Mouse (Mus musculus): ENCODE data around the gene Gsta3.
A peak's percentile ranks its signal among the peaks of the same experiment; 100 is the strongest.
"Not testable (repeated sequence)": the region's sequence is repeated elsewhere in the genome, so short reads cannot be mapped to it uniquely, and the experiment has no call there.

Gene Gsta3

DNA sequence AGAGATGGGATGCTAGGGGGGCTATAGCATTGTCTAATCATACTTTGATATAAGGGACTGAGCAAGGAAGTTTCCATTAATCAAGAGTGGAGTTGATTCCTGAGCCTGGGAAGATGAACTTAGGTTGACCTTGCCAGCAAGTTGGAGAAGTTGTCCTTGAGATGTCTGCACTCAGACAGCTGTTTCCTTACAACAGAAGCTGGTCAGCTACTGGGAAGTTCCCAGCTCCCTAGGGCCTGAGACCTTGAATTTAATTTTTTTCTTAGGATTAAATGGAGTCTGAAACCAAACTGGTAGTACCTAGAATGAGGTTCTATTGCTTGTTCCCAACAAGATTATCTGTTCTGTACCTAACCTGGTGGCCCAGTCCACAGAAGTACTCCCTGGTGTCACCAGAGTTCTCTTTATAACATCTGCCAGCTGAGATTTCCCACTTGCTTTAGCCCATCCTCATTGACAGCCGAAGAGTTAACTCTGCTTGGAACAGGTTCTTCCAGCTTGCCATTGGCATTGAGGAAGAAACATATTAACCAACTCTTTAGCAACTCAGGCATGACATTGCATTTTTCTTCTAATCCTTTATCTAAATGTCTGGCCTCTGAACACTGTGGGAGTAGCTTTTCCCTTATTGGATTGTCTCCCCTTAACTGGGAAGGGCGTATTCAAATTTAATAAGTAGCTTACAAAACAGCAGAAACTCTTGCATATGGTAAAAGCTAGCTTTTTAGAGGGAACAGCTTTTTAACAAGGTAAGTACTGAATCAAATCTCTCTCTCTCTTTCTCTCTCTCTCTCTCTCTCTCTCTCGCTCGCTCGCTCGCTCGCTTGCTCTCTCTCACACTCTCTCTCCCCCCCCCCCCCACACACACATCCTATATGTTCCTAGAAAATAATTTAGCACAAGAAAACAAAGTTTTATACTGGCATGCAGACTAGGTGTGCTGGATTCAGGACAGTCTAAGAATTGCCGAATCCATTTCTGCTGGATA, at the start of gene Gsta3:
Gsta3 (plus strand) TSS at position 679 of the 988 bp plus-strand sequence.
- no peak for DNase-seq (ENCODE audit: low spot score)

DNA sequence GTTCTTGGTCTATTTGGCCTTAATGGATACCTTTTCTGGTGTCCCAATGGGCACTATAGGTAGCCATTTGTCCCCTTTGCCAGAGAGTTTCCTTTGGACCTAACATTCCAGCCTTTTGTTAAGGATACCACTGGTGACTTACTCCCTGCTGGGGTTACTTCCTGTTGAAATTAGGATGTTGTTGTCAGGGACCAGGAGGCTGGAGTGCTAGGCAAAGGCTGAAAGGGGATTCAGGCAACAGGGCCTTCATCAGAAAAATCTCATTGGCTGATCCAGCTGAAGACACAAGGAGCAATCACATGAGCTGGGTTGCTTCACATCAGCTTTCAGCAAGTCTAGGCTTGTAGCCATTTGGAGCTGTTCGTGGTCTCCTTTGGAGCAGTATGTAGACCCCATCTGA, 34.1 kb upstream of the Gsta3 start:
- DNase-seq (ENCODE audit: low spot score): no peak

DNA sequence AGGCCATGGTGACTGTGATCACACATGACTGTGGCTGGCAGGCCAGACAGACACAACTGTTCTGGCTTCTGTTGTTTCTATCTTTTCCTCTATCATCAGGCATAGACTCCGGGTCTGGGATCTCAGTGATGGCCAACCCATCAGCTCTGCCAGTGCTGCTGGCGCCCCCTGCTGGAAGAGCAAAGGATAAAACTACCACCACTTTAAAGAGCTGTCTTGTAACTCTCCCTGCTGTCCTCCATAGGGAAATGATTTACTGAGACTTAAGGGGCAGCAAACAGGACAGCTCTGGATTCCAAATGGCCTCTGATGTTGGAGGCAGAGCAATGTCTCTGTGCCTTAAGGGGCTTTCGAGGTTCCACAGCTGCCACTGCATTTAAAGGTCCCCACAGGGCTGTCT, 26.9 kb upstream of the Gsta3 start:
- not testable (repeated sequence) for DNase-seq (ENCODE audit: low spot score)

DNA sequence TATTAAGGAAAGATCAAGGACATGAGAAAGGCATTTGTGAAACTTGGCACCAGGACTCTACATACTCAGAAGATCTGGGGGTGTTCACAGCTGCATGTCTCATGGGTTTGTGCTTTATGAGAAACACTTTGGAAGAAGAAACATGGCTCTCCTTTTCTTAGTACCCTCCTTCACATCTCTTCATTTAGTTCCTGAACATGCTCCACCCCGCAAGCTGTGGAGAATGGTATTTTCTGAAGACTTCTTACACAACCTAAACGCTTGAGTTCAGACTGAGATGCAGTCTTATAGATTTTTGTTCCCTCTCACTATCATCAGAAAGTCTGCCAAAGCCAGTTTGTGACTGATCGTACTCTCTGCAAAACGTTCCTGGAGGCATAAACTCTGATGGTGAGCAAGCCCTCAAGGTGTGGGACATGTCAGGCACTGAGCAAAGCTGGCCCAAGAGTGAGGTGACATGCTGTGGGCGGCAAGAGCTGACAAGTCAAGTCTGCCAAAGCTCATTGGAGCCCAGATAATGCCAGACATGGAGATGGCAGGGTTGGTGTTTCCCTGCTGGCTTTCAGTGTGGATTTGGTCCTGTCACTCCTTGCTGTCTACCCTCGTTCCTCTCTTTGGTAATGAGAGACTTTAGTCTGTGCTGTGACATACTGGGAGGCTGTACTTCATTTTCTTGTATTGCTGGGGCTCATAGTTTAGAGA, 26.2 kb upstream of the Gsta3 start:
- not testable (repeated sequence) for DNase-seq (ENCODE audit: low spot score)

DNA sequence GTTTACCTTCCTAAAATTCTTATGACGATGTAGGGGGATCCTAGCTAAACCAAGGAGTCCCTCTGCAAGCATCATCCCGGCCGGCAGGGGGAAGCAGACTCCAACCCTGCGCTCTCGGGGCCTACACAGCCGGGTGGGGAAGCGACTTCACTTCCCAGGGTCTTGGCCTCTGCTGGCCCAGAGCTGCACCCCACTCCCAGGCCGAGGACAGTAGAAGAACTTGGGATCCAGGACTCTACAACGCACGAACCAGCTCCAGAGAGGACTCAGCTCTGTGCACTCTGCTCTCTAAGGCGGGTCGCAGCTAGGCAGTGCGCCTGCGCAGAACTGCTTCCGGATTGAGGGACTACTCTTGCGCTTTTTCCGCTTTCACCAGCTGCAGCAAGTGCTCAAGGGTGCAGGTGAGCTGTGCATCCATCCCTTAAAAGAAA, 21.9 kb upstream of the Gsta3 start, which contains the start of gene Tmem14a:
Tmem14a (plus strand) TSS at position 87 of the 431 bp plus-strand sequence.
- peak; percentile 80 for DNase-seq (ENCODE audit: low spot score)

DNA sequence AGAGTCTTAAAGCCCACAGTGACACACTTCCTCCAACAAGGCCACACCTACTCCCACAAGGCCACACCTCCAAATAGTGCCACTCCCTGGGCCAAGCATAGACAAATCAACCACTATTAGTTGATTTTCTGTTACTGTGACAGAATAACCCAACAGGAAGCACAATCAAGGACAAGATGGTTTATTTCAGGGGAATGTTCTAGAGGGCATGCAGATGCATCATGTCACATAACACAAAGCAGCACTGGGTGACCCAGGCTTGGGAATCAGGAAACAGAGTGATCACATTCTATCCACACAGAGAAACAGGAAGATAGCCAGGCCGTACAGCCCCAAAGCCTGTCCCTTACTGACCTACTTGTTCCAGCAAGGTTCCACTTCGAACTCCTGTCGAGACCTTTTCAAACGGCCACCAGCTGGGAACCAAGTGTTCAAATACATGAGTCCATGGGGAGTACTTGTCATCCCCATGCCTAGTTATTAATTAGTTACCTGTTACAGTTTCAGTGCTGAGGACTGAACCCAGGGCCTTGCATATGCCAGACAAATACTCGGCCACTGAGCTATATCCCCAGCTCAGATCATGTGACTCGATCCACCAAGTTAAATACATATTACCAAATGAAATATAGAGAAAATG, 12.5 kb upstream of the Gsta3 start:
- DNase-seq (ENCODE audit: low spot score): no peak

DNA sequence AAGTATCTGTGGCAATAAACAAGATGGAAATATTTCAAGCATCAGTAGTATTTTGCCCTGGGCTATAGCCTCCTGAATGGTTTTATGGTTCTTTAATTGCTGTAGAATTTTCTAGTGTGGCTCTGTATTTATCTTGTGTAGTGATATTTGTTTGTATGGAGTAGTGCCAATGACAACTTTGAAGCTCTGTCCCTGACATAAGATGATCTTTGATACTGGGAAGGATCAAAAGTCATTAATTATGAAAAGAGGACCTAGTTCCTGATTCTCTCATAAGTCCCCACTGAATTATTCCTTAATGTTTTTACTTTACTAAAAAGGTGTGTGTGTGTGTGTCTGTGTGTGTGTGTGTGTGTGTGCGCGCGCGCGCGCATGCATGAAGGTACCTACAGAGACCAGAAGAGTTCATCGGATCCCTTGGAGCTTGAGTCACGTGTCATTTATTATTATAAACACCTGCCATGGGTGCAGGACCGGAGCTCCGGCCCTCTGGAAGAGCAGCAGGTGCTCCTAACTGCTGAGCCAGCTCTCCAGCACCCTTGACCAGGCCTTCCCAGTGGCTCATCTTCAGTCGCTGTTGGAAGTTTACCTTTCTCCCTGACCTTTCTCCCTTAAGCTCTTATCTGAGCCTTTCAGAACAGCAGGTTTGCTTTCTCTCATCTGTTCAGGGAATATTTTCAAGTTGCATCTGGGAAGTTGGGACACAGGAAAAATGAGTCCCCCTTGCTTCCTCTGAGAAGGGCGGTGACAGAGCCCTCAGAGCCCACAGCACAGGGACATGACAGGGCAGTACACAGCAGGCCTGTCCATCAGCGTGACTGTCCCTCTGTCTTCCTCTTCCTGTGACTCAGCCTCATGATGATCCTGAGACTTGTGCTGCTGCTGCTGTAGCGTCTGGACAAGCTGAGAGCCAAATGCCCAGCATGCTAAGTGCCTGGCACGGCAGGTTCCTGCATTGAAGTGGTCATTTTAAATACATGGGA, 11.4 kb upstream of the Gsta3 start:
- DNase-seq (ENCODE audit: low spot score): not testable (repeated sequence)

DNA sequence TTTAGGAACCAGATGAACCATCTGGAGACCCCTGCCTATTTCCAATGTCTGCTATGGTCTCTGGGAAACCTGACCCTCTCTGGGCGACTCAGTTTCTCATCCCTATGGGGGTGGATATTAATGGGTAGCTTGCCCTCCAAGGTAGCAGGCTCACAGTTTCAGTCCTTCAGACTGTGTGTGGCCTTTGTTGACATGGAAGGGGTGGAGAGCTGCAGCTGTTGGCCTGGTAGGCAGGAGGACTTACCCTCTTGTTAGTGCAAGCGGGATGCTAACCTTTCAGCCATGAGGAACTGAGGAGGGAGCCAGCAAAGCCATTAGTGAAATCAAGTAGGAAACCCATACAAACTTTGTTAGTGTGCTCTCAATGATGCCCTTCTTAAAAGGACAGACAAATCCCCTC, 10.0 kb upstream of the Gsta3 start:
- DNase-seq (ENCODE audit: low spot score): no peak

DNA sequence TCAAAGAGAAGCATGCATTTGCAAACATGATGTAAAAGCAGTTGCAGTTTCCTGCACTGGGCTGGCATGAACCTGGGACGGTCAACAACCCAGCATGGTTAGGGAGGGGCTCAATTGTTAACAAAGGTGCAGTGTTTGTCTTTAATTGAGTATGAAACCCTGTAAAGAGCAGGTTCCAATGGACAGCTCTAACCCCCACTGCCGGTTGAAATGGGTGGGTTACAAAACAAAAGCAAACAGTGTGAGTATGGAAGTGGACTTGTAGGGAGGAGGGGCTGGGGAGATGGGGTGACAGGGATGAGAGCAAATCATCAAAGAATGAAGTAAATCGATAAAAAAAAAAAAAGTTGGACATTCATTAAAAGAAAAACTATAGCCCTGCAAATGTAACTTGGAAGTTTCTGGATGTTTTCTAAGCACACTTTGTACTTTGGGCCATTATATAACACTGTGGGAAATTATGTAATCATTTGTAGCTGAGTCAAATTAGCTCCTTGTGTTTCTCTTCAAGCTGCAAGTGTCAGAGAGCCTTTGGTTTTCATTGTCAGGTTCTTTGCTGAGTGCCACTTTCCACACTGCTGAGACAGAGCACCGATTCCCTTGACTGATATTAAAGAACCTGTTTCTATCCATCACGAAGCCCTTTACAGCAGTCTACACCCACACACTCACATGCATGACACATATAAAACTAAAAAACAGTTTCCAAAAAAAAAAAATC, 8.5 kb upstream of the Gsta3 start:
- DNase-seq (ENCODE audit: low spot score): no peak

DNA sequence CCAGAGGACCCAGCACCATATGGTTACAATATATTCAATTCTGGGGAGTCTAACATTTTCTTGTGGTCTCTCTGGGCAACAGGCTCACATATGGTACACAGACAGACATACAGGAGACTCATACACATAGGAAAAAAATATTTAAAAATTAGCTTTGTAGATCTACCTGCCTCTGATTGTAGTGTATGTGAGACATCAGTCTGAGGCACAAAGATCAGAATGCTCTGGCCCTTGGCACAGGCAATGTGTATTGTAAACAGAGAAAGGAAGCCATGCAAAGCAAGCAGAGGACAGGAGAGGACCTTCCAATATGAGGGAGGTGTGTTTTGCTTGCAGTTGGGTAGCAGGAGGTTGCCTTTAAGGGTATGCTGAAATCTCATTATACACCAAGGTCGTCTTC, 7.9 kb upstream of the Gsta3 start:
- DNase-seq (ENCODE audit: low spot score): no peak

DNA sequence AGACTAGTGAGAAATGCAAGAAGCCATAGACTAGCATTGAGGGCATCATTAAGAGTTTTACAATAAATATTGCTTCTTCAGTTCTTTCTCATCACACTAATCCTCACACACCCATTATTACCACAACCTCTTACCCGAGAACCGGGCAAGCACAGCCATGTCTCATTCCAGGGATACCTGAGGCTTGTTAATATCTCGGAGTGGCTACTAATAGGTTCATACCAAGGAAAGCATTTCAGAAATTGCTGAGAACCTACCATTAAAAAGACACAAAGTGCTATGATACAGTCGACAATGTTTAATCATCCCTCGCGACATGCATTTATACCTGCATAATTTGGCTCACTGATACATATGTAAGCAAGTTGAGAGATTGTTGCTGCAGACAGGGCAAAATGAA, 5.0 kb upstream of the Gsta3 start:
- DNase-seq (ENCODE audit: low spot score): no peak

DNA sequence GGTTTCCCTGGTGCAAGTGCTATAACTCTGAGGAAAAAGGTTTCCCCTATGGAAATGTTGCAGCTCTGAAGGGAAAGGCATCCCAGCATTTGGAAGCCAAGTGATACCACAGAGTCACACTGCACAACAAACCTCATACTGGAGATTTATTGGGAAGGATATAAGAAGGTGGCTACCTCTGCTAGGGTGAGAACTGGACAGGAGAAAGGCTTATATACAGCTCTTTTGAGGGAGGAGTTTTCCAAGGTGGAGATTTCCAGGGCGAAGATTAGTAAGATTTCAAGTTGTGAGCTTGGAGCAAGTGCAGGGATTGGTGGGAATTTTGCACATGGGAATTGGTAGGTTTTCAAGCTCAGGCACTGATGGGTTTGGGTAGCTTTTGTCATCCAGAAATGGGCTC, 707 bp downstream of the Gsta3 start:
- no peak for DNase-seq (ENCODE audit: low spot score)

DNA sequence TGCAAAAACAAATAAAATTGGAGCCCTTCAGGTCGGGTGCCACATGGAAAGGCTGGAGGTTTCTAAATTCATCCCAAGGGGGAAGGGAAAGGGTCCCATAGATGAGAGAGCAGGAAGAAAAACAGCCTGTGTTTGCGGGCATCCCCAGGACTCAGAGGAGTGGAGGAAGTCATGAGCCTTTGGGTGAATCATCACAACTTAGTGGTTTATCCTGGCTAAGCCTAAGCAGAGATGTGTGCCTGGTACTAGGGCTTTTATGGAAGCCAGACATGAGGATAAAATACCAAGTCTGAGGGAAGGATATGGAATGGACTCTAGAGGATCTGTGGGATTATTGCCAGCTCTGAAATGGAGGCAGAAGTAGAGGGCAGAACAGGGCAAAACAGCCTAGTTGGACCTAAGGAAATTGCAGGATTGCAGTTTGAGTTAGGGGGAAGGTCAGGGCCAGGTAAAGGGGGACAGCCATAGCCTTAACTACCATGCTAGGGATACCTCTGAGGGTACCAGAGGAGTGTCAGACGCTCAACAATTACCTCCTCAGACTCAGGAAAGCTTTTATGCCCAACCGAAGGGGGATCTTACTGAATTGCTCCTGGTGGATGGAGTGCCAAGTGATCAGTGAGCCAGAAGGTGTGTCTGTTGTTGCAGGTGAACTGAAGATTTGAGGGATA, 4.0 kb downstream of the Gsta3 start:
- no peak for DNase-seq (ENCODE audit: low spot score)

DNA sequence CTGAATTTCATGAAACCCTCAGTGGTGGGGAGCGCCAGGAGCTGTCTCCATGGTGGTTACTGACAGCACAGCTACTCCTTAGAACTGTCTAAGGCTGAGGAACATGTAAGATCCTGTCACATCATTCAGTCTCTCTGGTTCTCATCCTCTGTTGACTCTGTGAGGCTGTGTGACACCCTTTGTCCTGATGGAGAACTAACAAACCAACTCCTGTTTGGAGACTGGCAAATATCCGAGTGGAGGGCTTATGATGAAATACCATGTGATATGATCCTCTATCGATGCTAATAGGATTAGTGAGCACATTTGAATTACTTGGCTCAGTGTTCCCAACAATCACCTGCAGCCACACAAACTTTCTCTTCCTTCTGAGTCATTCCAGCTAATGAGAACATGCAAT, 5.7 kb downstream of the Gsta3 start:
- DNase-seq (ENCODE audit: low spot score): no peak

DNA sequence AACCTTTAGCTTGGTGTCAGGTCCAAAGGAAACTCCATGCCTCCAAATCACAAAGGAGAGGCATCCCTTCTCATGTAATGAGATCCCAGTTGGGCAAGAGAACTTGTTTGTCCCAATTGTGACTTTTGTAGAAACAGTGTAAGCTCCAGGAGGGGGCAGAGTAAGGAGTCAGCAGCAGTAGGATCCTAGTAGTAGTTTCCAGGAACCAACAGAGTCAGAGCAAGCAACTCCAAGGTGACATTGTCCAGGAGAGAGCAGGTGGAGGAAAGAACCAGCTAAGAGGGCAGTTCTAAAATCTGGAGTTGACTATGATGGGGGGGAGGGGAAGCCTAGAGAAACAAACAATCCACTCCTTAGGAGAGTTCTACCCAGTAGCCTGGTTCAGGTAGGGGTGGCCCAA, 7.5 kb downstream of the Gsta3 start:
- DNase-seq (ENCODE audit: low spot score): no peak

DNA sequence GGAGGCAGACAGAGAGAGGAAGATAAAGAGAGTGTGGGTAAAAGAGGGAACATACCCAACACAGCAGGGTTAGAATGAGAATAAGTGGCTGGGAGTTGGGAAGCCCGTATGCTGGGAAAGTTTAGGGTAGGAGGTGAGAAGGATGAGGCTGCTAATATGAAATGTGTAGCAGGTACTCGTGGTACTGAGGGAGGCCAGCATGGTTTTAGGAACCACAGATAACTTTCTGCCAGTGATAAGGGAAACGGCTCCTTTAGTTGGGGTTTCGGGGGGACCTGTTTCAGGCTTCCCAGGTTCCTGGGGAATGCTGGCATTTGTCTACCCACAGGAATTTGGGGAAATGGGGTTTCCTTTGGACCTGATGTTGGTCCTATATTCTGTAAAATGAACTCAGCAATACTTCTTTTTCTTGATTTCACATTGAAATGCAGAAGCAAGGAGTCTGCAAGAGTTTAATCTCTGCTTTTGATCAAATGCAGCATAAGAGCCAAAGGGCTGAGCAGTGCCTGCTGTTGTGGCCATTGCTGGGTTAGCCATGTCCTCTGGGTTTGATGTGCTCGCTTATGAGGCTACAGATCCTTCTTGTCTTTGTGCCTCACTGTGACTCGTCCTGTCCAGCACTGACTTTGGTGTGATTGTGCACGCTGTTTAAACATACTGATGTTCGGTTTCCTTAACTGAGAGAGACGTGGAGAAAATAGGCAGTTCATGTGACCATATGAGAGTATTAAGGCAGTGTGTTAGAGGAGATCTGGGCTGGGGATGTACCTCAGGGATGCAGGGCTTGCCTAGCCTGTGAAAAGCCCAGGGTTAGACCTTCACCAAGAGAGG, 8.4 kb downstream of the Gsta3 start:
- no peak for DNase-seq (ENCODE audit: low spot score)

DNA sequence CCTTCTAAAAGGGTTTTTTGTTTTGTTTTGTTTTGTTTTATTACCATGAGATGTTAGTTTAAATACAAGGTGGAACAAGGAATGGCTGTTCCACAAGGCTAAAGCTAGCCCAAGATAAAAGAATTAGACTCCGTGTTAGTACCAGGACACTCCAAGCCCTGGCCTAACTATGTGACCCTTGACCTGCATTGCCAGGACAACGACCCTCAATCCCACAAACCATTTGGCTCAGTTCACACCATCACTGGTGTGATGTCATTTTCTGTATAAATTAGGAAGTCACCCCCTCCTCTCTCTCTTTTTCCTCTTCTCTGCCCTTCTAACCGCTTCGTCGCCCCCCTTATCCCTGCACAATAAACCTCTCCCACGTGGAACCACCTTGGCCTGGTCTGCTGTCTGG, 11.3 kb downstream of the Gsta3 start:
- no peak for DNase-seq (ENCODE audit: low spot score)

DNA sequence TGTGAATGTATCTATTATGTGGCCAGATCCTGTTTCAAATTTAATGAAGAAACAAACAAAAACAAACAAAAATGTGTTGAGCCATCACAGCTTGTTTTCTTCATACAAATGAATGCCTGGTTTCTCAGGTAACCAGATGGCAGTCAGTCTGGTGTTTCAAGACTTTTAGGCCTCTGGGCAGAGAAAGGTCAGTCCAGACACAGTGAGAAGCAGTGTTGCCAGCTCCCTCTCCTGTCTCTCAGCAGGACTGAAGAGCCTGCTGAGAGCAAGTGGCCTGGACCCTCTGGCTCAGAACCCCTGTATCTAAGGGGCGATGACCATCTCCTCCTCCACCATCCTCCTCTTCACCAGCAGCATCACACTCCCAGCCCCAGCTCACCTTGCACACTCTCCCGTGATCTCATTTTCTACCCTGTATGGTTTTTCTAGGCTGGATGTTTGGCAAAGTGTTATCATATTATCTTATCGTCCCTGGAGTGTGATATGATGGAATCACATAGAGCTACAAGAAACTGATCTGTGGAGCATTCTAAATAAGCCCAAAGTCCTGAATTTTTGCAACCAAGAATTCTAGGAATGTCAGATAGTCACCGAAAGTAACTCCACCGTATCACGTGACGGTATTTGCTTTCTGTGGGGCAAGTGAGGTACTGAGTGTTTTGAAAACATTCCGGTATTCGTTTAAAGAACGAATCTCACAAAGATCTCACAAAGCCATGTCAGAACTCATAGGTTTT, 12.3 kb downstream of the Gsta3 start:
- DNase-seq (ENCODE audit: low spot score): no peak

DNA sequence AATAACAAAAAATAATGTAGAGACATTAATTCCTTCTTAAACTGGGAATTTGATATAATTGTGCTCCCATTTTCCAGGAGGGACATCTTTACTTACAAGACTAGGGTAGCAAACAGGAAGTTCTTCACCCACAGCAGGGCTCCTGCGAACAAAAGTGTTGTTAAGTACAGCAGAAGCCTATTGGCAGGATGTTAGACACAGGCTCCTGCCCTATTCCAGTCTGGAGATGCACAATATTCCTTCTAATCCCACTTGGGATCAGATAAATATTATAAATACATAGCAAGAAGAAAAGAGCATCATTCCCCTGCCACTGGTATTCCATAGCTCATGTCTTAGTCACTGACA, 12.9 kb downstream of the Gsta3 start:
- DNase-seq (ENCODE audit: low spot score): no peak

All from spleen, adult 12 weeks (tissue).